Mouse (Mus musculus): ENCODE data around the gene Tmem50a.
A peak's percentile ranks its signal among the peaks of the same experiment; 100 is the strongest.
"Not testable (repeated sequence)": the region's sequence is repeated elsewhere in the genome, so short reads cannot be mapped to it uniquely, and the experiment has no call there.

Tmem50a gene

DNA sequence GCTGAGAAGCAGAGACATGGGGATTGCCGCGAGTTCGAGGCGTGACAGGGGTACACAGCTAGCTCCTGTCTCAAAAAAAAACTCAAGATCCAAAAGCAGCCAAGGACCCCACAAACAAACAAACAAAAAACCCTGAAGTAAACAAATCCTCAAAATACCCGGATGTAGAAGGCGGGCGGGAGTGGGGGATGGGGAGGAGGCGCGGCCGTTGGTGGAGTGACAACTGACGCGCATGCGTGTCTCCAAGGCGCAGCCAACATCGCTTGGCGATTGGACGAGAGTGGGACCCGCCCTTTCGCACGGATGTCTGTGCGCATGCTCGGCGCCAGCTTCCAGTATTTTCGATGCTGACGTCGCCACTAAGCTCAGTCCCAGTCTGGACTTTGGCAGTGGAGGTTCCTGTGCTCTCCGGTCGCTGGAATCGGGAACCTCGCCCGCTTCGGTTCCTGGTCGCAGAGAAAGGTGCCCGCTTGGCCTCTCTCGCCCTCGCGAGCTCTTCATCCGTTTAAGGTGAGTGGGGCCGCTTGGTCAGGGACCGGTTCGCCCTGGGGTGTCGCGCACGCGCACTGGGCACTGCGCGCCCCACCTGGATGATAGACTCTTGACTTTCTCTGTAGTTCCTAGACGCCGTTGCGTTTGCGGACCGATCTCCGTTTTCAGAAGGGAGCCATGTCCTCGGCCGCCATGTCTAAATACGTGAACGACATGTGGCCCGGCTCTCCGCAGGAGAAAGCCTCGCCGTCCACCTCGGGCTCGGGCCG, 8.6 kb upstream of the Tmem50a start, which contains the start of gene Rsrp1:
TSS of gene Rsrp1 (plus strand) at position 335 of the 761 bp plus-strand sequence.
- peak; percentile 95 to 98 for DNase-seq (ENCODE audit: low spot score in 2 of 2)

DNA sequence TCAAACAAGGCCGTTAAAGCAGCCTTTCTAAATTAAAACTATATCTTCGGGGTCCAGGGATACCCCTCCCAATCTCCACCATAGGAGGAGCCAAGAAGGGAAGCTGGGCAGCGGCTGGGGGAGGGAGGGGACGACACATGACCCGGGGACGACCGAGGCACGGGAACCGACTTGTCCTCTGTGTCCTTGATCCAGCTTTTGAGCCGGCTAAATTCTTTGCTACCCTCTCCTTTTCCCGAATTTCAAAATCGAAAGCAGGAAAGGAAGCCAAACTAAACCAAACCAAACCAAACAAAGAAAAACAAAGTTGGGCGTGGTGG, 8.1 kb upstream of the Tmem50a start:
- peak in 1 of 2 experiments; percentile 65 for DNase-seq (ENCODE audit: low spot score in 2 of 2)

DNA sequence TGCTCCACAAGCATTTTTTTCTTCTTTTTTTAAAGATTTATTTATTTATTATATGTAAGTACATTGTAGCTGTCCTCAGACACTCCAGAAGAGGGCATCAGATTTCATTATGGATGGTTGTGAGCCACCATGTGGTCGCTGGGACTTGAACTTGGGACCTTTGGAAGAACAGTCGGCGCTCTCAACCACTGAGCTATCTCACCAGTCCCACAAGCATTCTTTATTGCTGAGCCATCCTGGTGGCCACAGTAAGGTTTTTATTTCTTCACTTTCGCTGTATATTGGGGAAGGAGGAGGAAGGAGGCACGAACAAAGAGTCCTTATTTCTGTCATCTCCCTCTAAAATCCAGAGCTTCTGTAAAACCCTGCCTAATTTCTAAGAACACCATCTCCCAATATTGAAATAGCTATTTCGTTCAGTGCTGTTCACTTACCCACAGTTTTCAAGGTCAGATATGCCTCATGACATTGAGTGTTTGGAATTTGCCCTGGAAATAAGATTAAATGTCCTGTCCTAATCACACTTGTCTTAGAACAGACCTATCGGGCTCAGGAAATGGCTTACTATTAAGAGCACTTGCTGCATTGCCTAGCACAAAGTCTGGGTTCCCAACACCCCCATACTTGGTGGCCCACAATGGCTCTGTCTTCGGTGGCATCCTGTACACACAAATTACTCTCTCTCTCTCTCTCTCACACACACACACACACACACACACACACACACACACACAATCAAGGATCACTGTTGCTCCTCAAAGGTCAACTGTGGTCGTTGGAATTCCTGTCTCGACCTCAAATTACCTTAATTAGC, 7.5 kb upstream of the Tmem50a start:
- DNase-seq (ENCODE audit: low spot score in 2 of 2) = no peak

DNA sequence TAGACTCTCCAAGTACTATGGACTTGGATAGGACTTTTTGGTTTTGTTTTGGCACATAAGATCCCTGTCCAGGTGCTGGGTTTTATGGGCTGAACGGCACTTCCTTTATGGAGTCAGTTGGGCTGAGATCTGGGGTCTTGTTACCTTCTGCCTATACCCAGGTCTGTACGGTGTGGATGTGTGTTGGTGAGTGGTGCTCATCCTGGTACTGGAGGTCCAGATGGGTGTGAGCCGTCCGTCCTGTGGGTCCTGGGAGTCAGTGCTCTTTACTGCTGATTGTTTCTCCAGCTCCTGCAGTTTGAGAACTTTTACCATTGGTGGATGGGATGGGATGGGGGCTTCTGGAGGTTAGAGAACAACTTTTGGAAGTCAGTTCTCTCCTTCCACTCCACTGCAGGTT, 6.9 kb upstream of the Tmem50a start:
- no peak for DNase-seq (ENCODE audit: low spot score in 2 of 2)

DNA sequence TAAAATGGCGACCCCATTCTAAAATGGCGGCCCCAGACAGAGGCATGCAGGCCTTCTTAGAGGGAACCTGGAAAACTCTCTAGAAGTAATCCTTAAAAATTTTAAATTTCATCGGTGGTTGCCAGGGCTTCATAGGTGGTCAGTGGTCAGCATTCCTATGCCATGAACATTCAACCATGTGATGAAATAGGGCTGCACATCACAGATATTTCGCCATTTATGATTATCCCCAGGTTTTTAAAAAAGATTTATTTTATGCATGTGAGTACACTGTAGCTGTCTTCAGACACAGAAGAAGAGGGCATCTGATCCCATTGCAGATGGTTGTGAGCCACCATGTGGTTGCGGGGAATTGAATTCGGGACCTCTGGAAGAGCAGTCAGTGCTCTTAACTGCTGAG, 5.8 kb upstream of the Tmem50a start:
- DNase-seq (ENCODE audit: low spot score in 2 of 2) = no peak

DNA sequence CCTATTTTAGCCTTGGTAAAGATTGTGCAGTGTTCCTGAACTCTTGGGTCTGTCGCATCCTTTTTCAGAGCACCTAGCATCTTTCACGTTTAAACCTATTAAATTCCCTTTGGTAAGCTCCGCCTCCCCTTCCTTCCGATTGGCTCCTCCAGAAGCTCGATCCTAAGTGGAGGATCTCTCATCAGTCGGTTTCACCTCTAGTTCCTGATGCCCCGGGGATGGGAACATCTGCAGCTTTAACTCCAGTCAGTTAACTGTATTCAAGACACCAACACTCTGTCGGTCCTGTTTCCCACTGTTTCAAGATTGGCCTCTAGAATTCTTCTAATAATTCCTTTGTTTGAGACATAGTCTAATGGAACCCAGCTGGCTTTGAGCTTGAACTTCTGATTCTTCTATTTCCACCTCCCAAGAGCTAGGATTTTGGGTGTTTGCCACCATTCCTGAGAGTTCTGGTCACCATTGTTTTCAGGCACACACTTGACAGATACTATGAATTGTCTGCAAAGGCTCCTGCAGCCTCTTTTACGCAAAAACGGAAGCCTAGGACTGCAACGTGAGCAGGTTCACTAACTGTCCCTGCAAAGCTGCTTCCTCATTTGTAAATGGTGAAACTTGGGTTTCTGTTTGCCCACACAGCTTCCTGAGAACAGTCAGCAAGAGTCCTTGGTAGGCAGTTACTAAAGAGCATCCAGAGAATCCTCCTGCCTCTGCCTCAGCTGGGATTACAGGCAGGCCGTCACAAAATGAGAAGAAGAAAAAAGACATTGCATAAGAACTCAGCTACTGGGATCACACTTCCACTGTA, 5.1 kb upstream of the Tmem50a start:
- DNase-seq (ENCODE audit: low spot score in 2 of 2) = no peak

DNA sequence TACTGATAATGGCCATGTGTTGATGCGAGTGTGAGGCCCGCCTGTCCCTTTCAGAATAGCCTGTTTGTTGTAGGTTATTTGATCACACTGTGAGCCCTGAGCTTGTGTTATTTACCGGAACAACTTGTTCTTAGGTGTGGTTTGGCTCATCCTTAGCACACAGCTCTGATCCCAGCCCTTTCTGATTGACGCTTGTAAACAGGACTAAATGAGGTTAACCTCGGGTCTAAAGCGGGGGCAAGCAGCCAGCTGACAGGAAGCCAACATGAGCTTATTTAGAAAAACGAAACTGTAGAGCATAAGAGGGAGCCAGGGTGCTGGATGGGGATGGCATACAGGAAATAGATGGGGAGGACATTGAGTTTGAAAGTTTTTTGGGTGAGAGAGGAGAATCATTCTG, 3.6 kb upstream of the Tmem50a start:
- DNase-seq (ENCODE audit: low spot score in 2 of 2) = peak in 1 of 2 experiments; percentile 50

DNA sequence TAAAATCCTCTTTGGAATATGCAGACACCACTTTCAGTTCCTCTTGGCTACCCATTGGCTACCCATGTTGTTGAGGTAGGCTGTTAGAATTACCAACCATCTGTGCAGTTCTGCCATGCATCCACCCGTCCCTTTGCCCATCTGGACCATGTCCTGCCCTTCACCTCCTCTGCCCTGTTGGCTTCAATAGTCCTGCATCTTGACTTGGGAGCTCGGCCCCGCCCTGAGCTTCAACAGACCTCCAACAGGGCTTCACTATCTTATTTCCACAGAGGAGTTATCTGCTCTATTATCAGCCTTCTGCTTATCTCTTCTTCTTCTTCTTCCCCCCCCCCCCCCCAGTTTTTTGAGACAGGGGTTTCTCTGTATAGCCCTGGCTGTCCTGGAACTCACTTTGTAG, 2.4 kb upstream of the Tmem50a start:
- DNase-seq (ENCODE audit: low spot score in 2 of 2) = no peak

DNA sequence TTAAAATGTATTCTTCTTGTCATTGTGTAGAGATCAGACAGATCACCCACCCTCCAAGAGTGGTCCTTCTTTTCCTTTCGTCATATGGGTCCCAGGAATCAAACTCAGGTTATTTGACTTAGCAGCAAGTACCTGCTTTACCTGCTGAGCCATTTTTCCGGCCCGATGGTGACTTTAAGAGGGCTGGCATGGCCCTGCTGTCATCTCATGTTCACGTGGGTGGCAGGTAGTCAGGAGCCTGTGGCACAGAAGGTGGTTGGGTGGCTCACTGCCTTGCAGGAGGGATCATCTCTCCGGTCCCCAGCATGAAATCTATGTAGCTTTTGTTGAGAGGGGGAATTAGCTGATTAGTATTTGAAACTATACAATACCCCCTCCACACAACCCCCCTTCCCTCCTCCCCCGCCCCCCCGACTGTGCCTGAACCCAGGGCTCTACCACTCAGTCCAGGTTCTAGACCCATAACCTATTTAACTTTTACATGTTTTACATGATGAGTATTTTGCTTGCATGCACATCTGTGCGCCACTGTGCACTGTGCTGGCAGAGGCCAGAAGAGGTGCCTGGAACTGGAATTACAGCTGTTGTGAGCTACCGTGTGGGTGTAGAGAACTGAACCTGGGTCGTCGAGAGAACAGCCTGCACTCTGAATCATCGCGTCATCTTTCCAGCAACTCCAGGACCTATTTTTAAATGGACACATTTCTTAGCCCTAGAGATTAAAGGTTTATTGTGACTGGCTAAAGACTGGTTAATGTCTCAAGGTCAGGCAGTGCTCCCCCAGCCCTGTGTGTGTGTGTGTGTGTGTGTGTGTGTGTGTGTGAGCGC, 613 bp upstream of the Tmem50a start:
- no peak for DNase-seq (ENCODE audit: low spot score in 2 of 2)

DNA sequence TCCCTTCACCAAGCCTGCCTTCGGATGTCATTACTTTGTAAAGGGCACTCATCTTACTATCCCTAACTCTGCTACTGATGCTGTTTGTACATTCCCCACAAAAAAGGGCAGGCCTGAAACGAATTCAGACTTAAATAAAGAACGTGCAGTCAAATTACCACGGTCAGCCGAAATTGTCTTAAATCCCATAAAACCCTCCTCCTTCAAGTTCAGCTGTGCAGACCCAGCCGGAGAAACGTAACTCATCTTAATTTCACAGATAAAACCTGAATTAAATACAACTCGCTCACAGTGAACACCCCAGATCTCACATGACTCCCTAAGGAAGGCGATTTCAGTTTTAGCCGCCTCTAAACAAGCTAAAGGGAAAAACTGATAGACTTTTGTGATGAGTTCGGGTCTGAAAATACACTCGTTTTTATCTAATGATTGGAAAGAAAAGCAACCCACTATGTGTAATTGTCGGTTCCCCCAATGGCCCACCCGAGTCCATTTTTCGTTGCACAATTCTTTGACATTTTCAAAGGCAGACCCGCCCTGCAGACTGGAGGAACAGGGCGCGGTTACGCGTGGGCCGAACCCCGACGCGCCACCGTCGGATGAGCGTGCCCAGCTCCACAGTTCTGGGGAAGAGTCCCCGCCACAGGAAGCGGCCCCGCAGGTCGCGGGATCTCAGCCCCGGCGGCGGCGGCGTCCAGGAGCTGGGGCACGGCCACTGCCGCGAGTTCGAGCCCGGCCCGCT, 531 bp downstream of the Tmem50a start:
- peak in 1 of 2 experiments; percentile 43 for DNase-seq (ENCODE audit: low spot score in 2 of 2)

DNA sequence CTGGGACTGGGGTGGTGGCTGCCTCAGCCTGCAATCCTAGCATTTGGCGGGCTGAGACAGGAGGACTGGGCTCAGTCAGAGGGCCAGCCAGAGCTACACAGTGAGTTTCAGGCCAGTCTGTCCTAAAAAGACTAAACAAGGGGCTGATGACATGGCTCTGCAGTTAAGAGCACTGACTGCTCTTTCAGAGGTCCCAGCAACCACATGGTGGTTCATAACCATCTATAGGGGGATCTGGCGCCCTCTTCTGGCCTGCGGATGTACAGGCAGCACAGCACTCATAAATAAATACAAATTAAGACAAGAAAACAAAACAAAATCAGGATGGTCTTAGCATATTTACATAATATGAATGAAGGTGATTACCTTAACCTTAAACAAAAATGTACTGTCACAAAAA, 1.4 kb downstream of the Tmem50a start:
- peak in 1 of 2 experiments; percentile 57 for DNase-seq (ENCODE audit: low spot score in 2 of 2)

DNA sequence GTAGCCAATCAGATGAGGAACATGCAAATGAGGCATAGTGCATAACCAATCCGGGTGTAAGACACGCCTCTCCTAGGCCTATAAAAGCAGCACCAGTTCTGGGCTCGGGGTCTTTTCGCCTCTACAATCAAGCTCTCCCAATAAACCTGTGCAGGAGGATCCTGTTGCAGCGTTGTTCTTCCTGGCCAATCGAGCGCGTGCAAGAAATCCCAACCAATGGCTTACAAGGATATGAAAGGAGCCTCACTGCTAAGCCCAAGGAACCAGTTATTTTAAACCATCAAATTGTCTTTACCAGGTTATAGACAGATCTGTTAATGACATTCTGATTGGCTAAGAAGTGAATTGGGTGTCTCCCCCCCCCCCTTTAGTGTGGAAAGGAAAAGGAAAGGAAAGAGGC, 3.4 kb downstream of the Tmem50a start:
- not testable (repeated sequence) for DNase-seq (ENCODE audit: low spot score in 2 of 2)

DNA sequence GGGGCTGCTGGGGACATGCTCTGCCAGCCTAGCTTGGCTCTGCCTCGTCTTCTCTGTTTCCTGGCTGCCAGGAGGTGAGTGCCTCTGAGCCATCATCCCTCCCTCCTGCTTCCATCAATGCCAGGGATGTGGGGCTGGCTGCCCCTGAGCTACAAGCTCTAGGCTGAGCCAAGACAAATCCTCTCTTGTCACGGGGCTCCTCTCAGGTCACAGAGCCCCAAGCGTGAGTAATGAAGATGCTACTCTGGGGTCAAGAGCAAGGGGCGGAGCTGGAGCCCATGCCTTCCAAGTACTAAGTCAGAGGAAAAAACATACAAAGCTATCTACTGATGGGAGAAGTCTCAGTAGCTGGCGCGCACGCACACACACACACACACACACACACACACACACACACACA, 11.8 kb downstream of the Tmem50a start:
- DNase-seq (ENCODE audit: low spot score in 2 of 2) = no peak

DNA sequence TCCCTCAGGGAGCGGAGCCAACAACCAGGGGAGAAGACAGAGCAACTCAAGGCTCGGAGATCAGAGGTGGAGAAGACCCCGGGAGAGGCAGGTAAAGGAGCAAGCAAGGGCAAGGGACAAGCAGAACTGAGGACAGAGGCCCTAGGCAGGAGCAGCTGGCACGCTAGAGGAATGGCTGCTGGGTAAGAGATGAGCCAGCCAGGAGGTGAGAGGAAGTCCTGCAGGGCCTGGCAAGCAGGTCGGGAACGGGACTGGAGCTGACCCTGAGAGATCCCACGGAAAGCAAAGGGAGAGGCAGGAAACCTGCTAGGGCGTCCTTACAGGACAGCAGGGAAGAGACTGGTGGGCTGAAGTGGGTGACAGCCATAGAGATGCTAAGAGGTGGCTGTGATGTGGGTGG, 13.7 kb downstream of the Tmem50a start:
- no peak for DNase-seq (ENCODE audit: low spot score in 2 of 2)

DNA sequence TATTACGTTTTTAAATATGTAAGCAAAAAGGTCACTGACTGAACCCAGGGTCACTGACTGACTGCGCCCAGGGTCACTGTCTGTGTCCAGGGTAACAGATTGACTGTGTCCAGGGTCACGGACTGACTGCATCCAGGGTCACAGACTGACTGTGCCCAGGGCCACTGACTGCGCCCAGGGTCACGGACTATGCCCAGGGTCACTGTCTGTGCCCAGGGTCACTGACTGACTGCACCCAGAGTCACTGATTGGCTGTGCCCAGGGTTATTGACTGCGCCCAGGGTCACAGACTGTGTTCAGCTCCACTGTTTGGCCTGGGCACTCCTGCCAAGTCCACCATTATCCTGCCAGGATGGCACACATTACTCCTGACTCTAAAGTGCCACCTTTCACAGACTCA, 17.6 kb downstream of the Tmem50a start:
- DNase-seq (ENCODE audit: low spot score in 2 of 2) = no peak

DNA sequence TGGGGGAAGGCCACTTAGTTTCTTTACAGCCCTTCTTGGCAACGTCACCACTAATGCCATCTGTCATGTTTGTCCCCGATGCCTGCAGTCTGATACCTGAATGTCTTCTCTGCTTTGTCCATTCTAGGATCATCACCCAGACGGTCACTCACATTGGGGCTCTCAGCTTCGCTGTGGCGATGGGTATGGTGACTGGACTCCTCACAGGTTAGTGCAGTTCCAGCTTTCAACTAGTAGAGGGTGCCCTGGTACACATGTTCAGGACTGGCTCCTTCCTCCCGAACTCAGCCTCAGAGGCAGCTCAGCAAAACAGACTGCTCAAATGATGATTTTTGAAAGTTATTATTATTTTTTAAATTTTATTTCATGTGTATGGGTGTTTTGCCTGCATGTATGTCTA, 22.7 kb downstream of the Tmem50a start:
- peak in 1 of 2 experiments; percentile 71 for DNase-seq (ENCODE audit: low spot score in 2 of 2)

DNA sequence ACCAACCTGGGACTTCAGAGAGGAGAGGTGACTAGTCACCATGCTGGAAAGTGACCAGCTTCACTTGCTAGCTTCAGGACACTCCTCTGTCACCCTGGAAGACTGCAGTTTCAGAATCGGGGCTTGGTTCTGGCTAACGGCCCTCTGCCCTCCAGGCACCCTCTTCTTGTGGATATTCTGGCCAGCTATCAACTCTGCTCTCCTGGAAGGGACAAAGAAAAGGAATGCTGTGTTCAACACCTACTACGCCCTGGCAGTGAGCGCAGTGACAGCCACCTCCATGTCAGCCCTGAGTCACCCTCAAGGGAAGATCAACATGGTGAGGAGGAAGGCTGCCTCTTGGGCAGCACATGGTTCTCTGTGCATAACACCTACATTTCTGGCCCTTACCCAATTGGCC, 30.5 kb downstream of the Tmem50a start:
- DNase-seq (ENCODE audit: low spot score in 2 of 2) = no peak

DNA sequence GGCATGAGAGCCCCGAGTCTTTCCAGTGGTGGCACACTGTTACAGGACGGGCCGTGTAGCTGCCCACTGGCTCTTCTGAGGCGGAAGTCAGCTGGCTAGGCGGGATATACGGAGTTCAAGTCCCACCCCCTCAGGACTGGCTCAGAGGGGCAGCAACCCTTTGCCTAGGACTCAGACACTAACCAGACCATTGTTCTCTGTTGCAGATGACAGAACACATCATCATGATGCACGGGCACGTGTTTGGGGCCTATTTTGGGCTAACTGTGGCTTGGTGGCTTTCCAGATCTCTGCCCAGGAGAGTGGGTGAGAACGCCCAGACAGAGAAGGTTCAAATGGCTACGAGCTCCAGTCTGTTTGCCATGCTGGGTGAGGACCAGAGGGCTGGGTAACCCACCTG, 31.0 kb downstream of the Tmem50a start:
- peak in 1 of 2 experiments; percentile 14 for DNase-seq (ENCODE audit: low spot score in 2 of 2)

DNA sequence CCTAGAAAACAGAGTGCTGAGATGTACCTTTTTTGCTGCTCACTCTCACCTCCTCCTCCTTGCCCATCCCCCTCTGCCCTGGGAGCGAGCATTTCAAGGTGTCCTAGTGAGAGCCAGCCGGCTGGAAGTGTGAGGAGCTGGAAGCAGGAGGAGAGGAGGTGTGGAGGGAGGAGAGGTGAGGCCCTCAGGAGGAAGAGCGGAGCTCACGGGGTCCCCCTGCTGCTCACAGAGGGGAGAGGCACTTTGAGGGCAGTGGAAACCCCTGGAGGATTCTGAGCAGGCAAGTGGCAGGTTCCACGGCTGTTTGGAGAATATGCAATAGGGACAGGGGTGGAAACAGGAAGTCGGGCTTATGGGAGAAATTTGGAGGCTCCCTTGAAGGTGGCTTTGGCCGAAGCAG, 31.6 kb downstream of the Tmem50a start:
- DNase-seq (ENCODE audit: low spot score in 2 of 2) = no peak

DNA sequence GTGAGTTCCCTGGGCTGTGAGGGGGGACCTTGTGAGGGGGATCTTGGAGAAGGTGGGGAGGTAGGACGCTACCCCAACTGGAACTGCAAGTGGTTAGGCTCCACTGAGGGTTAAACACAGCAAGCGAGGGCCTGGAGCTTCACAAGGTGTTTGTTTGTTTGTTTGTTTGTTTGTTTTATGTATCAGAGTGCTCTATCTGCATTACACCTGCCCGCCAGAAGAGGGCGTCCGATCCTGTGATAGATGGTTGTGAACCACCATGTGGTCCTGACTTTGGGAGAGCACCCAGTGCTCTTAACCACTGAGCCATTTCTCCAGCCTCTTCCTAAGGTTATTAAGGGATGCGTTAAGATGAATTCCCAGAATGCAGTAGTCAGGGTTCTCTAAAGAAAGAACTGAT, 34.8 kb downstream of the Tmem50a start:
- DNase-seq (ENCODE audit: low spot score in 2 of 2) = no peak

Data from left cerebral cortex, adult 9 months (tissue).